Mouse (Mus musculus) small intestine, adult 2 months (tissue): ENCODE data around the gene Ltc4s. TPM values are rescaled to one million over a fixed set of nuclear protein-coding genes. Genes with fewer than 3 reads are reported as not detected.

Experiments used
- H3K27ac ChIP-seq: fragments of 200-500 bp; 2 replicates; pipeline ENCODE4 v1.5.1; 2012; ENCODE audit warnings: low read depth, low read length, control low read depth, inconsistent platforms; ENCODE audit not compliant: insufficient read depth
- H3K27me3 ChIP-seq: fragments of 200-500 bp; 2 replicates; pipeline ENCODE4 v1.6.1; 2012; ENCODE audit warnings: mild to moderate bottlenecking, moderate library complexity, low read length, inconsistent platforms; ENCODE audit not compliant: control insufficient read depth, insufficient read depth
- H3K36me3 ChIP-seq: fragments of 200-500 bp; 2 replicates; pipeline ENCODE4 v1.6.1; 2012; ENCODE audit warnings: mild to moderate bottlenecking, low read length, control low read depth, inconsistent platforms; ENCODE audit not compliant: control insufficient read depth, insufficient read depth
- H3K4me1 ChIP-seq: fragments of 200-500 bp; 2 replicates; pipeline ENCODE4 v1.6.1; 2012; ENCODE audit warnings: low read length, inconsistent platforms, mixed read lengths; ENCODE audit not compliant: control insufficient read depth, insufficient read depth, insufficient read length
- H3K4me3 ChIP-seq: fragments of 200-500 bp; 2 replicates; pipeline ENCODE4 v1.5.1; 2012; ENCODE audit warnings: low read depth, mild to moderate bottlenecking, control low read depth, inconsistent platforms, low read length, moderate library complexity
- CTCF ChIP-seq: fragments of 200-500 bp; IDR thresholded peaks from 2 replicates; pipeline ENCODE4 v1.5.1; 2012; ENCODE audit warnings: low read depth, mild to moderate bottlenecking, control low read depth, inconsistent platforms, low read length, moderate library complexity, mixed read lengths; ENCODE audit not compliant: insufficient replicate concordance, insufficient read length; ENCODE audit errors: extremely low read depth
- POLR2A ChIP-seq: fragments of 200-500 bp; IDR thresholded peaks from 2 replicates; pipeline ENCODE4 v1.6.1; 2012; ENCODE audit warnings: low read depth, mild to moderate bottlenecking, control low read depth, inconsistent platforms, low read length, moderate library complexity
- WGBS: fragments of 180-500 bp; shearing (Covaris S2); methylation state at CpG from one replicate; pipeline ENCODE4 v1.1.7; 2018; 5-methylcytosine and 5-hydroxymethylcytosine counted together
- polyA plus RNA-seq: library from polyadenylated mRNA; depleted of rRNA; stranded (reverse); fragments of >200 nt; gene quantifications from 2 replicates; pipeline ENCODE4 v1.2.3, GENCODE M21; 2012

Ltc4s gene
- polyA plus RNA-seq, 1 experiment, result 51.3 TPM

GRCm38 (mm10) chr11:50212848-50213758 lies 25.3 kb downstream of the Ltc4s start:
- Histone ChIP-seq H3K4me3 (peak overlapping the region; percentile 33), H3K4me1 (peaks cover 21% of the 10 kb centered on the region), H3K27me3 (no peaks in the 10 kb centered on the region), H3K27ac (peak overlapping the region; percentile 88), H3K36me3 (no peaks in the 10 kb centered on the region)
- TF ChIP-seq CTCF (no peak), POLR2A (no peak)
- 19% methylated on average over 11 of the region's 11 CpGs for WGBS

DNA sequence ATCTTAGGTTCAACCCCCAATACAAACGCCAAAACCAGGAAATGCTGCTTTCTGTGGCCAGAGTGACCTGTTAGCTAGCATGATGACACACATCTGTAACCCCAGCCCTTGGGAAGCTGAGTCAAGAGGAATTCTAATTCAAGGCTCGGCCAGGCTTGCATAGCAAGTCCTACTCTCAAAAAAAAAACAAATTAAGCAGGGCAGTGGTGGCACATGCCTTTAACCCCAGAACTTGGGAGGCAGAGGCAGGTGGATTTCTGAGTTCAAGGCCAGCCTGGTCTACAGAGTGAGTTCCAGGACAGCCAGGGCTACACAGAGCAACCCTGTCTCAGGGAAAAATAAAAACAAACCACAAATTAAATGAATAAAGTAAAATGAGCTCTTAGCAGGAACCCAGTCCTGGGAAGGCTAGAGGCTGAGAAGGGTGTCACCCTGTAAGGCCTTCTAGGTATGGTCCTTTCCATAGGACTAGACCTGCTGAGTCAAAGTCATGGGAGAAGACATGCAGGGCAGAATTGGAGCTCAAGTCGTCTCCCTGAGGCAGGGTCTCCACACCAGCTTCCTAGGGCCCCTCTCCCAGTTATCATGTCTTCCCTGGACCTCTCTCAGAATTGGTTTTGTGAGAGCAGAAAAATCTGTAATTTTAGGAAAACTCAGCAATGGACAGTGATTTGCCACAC lies 26.2 kb downstream of the Ltc4s start:
- Histone ChIP-seq H3K27me3 (no peaks in the 10 kb centered on the region), H3K4me1 (peaks cover 18% of the 10 kb centered on the region), H3K36me3 (peaks cover 8% of the 10 kb centered on the region), H3K4me3 (no peak overlapping the region), H3K27ac (peak overlapping the region; percentile 88)
- 51% methylated on average over 3 of the region's 3 CpGs for WGBS
- TF ChIP-seq CTCF (no peak), POLR2A (no peak)

GRCm38 (mm10) chr11:50211322-50212059 lies 26.9 kb downstream of the Ltc4s start:
- H3K27me3 ChIP-seq, result no peaks in the 10 kb centered on the region
- H3K27ac ChIP-seq, result peak overlapping the region; percentile 95; the same call in 1 of the 2 replicates
- 87% methylated on average over 3 of the region's 3 CpGs for WGBS
- H3K4me3 ChIP-seq, result peak overlapping the region; percentile 80
- peaks cover 18% of the 10 kb centered on the region for H3K4me1 ChIP-seq
- H3K36me3 ChIP-seq, result peaks cover 15% of the 10 kb centered on the region
- TF ChIP-seq CTCF (no peak), POLR2A (no peak)

- Histone ChIP-seq H3K36me3 (peaks cover 23% of the 10 kb centered on the region), H3K27ac (peak within 1 kb of the TSS; percentile 95), H3K27me3 (no peaks in the 10 kb centered on the region), H3K4me3 (peak within 1 kb of the TSS; percentile 80), H3K4me1 (peaks cover 18% of the 10 kb centered on the region)
- under 1% methylated on average over 48 of the region's 48 CpGs for WGBS
- TF ChIP-seq POLR2A, result peak; percentile 94
- TF ChIP-seq CTCF, result no peak
Observed at GRCm38 (mm10) chr11:50210505-50211151, 27.8 kb downstream of the Ltc4s start, which contains the start of the genes Sqstm1 and Mgat4b. Gene Sqstm1, minus strand, starts transcription at chr11:50210827. Gene Mgat4b, plus strand, starts transcription at chr11:50210890.

GRCm38 (mm10) chr11:50210101-50210504 lies 28.3 kb downstream of the Ltc4s start:
- no peaks in the 10 kb centered on the region for H3K27me3 ChIP-seq
- no peak for TF ChIP-seq CTCF
- no peak; the same call in 1 of the 2 replicates for TF ChIP-seq POLR2A
- H3K36me3 ChIP-seq, result peaks cover 29% of the 10 kb centered on the region
- H3K4me3 ChIP-seq, result peak overlapping the region; percentile 80
- under 1% methylated on average over 24 of the region's 24 CpGs for WGBS
- H3K4me1 ChIP-seq, result peaks cover 18% of the 10 kb centered on the region
- H3K27ac ChIP-seq, result peak overlapping the region; percentile 95

DNA sequence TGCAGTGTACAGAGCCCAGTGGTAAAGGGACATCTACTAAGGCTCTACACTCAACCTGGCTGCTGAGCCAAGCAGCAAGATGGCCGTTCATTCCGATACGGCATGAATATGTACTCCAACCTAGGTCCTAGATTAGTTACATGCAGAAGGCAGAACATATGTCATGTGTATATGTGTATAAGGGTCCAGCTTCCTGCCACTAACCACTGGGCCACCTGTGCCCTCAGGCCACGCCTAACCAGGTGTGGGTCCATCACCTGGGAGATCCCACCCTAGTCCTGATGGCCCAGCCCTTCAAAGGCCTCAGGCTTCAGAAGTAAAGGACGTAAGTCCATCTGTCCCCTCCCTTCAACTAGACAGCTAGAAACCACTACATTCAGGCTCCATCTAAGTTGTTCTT lies 30.4 kb downstream of the Ltc4s start:
- no peak for TF ChIP-seq CTCF
- TF ChIP-seq POLR2A, result no peak
- Histone ChIP-seq H3K4me3 (no peak overlapping the region), H3K27me3 (no peaks in the 10 kb centered on the region), H3K27ac (no peak overlapping the region), H3K36me3 (peaks cover 46% of the 10 kb centered on the region), H3K4me1 (peaks cover 12% of the 10 kb centered on the region; the same call in 1 of the 2 replicates)
- WGBS, result 94% methylated on average over 5 of the region's 5 CpGs
